In genomic region chr1:143258470-143259215, GRCm38 (mm10) we compare ENCODE assay signal across 13 mouse cellular contexts.
"Had no signal": no experiment of that assay in that cellular context is flagged by ENCODE, and none has a peak within 500 bp of the region (broad histone marks: within the 10 kb centered on the region; RNA-seq: fewer than 3 reads in every experiment).

No protein-coding gene starts in this region.

- H3K36me3 ChIP-seq: liver, embryonic 13.5 days; midbrain, embryonic 13.5 days; neural tube, embryonic 13.5 days had no signal

- H3K4me3 ChIP-seq: layer of hippocampus, adult 2 months; liver, embryonic 13.5 days; midbrain, embryonic 13.5 days; myocyte; neural tube, embryonic 13.5 days had no signal

- ATAC-seq: midbrain, embryonic 13.5 days had no signal

- H3K4me1 ChIP-seq: liver, embryonic 13.5 days; midbrain, embryonic 13.5 days; neural tube, embryonic 13.5 days had no signal

- H3K27me3 ChIP-seq: liver, embryonic 13.5 days; midbrain, embryonic 13.5 days; neural tube, embryonic 13.5 days had no signal

- H3K9me3 ChIP-seq: liver, embryonic 13.5 days; midbrain, embryonic 13.5 days; neural tube, embryonic 13.5 days had no signal

- H3K4me2 ChIP-seq: liver, embryonic 13.5 days; midbrain, embryonic 13.5 days; neural tube, embryonic 13.5 days had no signal

- H3K27ac ChIP-seq: kidney, postnatal 0 days; layer of hippocampus, adult 2 months; liver, embryonic 13.5 days; midbrain, embryonic 13.5 days; neural tube, embryonic 13.5 days had no signal

- DNase-seq: kidney, postnatal 25 days; layer of hippocampus, adult 9-11 months; liver, embryonic 13.5 days; lung, adult 2 months; lung, postnatal 14 days; lung, postnatal 4 days; thymus, adult 18-20 months; thymus, postnatal 36 days had no signal

- H3K9ac ChIP-seq: liver, embryonic 13.5 days; midbrain, embryonic 13.5 days; neural tube, embryonic 13.5 days had no signal
